Mouse (Mus musculus) midbrain, embryonic 12.5 days (tissue): ENCODE results near the gene Mlec. TPM values are rescaled to one million over a fixed set of nuclear protein-coding genes. Genes with fewer than 3 reads are reported as not detected.

Experiments
- ATAC-seq: fragments of 200-750 bp; cut with Nextera tagmentation; 2 replicates; pipeline ENCODE4 v1.8.0; 2017; ENCODE audit warnings: low read depth, moderate TSS enrichment, moderate library complexity; ENCODE audit not compliant: low FRiP score
- H3K27ac ChIP-seq: fragments of 300-500 bp; sonication (generic); replicated peaks from 2 replicates; pipeline ENCODE4 v1.5.1; 2016; ENCODE audit warnings: mild to moderate bottlenecking
- H3K27me3 ChIP-seq: fragments of 300-500 bp; sonication (generic); 2 replicates; pipeline ENCODE4 v1.6.1; 2016; ENCODE audit warnings: mild to moderate bottlenecking
- H3K36me3 ChIP-seq: fragments of 300-500 bp; sonication (generic); 2 replicates; pipeline ENCODE4 v1.6.1; 2016
- H3K4me1 ChIP-seq: fragments of 300-500 bp; sonication (generic); 2 replicates; pipeline ENCODE4 v1.6.1; 2016
- H3K4me2 ChIP-seq: fragments of 300-500 bp; sonication (generic); replicated peaks from 2 replicates; pipeline ENCODE4 v1.6.1; 2016; ENCODE audit warnings: mild to moderate bottlenecking, moderate library complexity
- H3K4me3 ChIP-seq: fragments of 300-500 bp; sonication (generic); 2 replicates; pipeline ENCODE4 v1.5.1; 2016; ENCODE audit warnings: mild to moderate bottlenecking
- H3K9ac ChIP-seq: fragments of 300-500 bp; sonication (generic); replicated peaks from 2 replicates; pipeline ENCODE4 v1.6.1; 2016; ENCODE audit warnings: mild to moderate bottlenecking, moderate library complexity
- H3K9me3 ChIP-seq: fragments of 300-500 bp; sonication (generic); 2 replicates; pipeline ENCODE4 v1.6.1; 2016; ENCODE audit warnings: mild to moderate bottlenecking
- WGBS: fragments of 180-500 bp; shearing (Covaris S2); methylation state at CpG from one replicate; pipeline ENCODE4 v1.1.7; 2016; 5-methylcytosine and 5-hydroxymethylcytosine counted together
- polyA plus RNA-seq: library from polyadenylated mRNA; unstranded; fragments of >200 nt; fragmentation: Nextera tagmentation; extraction: Ambion mirVana; gene quantifications from 2 replicates; pipeline ENCODE4 v1.2.1, GENCODE M21; 2016

Gene Mlec
- 50.0 and 57.1 TPM in 2 replicates for polyA plus RNA-seq

GRCm38 (mm10) chr5:115158040-115158983 is at the start of gene Mlec:
Gene Mlec, minus strand, starts transcription at chr5:115158179.
- Histone ChIP-seq H3K4me2 (peak within 1 kb of the TSS; percentile 92), H3K4me3 (peak within 1 kb of the TSS; percentile 96), H3K4me1 (peaks cover 36% of the 10 kb centered on the region), H3K27me3 (no peaks in the 10 kb centered on the region), H3K9me3 (no peaks in the 10 kb centered on the region), H3K36me3 (0 out of 2 replicates have a peak, but pooled peaks cover 3% of the 10 kb centered on the region), H3K27ac (peak within 1 kb of the TSS; percentile 93), H3K9ac (peak within 1 kb of the TSS; percentile 98)
- under 1% methylated on average over 75 of the region's 78 CpGs for WGBS
- peak; percentile 96 for ATAC-seq

DNA sequence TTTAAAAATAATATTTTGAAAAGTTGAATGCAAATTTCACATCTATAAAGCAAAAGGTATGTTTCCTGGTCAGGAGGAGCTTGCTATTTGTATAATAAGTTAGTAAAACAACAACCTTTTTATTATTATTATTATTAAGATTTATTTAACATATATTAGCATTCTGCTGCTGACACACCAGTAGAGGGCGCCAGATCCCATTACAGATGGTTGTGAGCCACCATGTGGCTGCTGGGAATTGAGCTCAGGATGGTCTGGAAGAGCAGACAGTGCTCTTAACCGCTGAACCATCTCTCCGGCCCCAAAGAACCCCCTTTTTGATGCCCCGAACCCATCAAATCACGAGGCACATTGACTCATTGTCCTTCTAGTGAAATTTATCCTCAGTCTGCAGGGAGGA is 49.3 kb upstream of the Mlec start:
- H3K4me2 ChIP-seq, result no peak overlapping the region
- ATAC-seq, result no peak
- no peaks in the 10 kb centered on the region for H3K36me3 ChIP-seq
- H3K27ac ChIP-seq, result no peak overlapping the region
- peaks cover 20% of the 10 kb centered on the region for H3K4me1 ChIP-seq
- H3K4me3 ChIP-seq, result no peak overlapping the region
- WGBS, result 60% methylated on average over 5 of the region's 5 CpGs
- H3K27me3 ChIP-seq, result peaks cover 39% of the 10 kb centered on the region
- no peak overlapping the region for H3K9ac ChIP-seq
- H3K9me3 ChIP-seq, result no peaks in the 10 kb centered on the region

DNA sequence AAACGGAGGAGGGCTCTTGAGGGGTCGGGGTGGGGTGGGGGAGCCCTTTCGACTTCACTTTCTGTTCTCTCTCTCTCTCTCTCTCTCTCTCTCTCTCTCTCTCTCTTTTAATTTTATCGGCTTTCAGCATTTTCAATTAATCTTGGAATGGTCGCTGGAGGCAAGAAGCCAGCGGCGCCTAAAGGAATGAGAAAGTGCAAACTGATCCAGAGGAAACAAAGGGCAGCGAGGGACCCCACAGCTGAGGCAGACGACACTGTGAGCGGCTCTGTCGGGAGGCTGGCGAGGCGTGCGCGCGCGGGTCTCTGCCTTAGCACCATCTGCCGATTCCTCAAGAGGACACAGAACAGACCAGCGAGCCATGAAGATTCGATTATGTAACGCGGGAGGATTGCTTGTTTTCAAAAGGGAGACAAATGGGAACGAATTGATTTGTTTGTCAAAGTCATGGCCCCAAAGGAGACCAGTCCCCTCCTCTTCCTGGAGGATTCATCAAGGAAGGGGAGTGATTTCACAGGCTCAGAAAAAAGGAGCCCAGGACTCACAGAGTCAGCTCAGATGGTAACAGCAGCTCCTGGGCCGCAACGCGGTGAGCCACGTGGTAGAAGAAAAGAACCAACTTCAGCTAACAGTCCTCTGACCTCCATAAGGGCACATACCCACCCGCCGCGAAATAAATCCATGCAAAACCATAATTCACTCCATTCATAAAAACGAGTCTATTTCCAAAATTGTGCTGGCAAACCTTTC is 46.8 kb upstream of the Mlec start:
- WGBS, result 3% methylated on average over 31 of the region's 31 CpGs
- peaks cover 20% of the 10 kb centered on the region for H3K4me1 ChIP-seq
- peak overlapping the region; percentile 51 for H3K4me2 ChIP-seq
- ATAC-seq, result peak; percentile 95; the same call in 1 of the 2 replicates
- H3K9me3 ChIP-seq, result no peaks in the 10 kb centered on the region
- peak overlapping the region; percentile 46 for H3K9ac ChIP-seq
- H3K27ac ChIP-seq, result peak overlapping the region; percentile 63
- H3K27me3 ChIP-seq, result peaks cover 31% of the 10 kb centered on the region
- H3K36me3 ChIP-seq, result no peaks in the 10 kb centered on the region
- peak overlapping the region; percentile 23 for H3K4me3 ChIP-seq

DNA sequence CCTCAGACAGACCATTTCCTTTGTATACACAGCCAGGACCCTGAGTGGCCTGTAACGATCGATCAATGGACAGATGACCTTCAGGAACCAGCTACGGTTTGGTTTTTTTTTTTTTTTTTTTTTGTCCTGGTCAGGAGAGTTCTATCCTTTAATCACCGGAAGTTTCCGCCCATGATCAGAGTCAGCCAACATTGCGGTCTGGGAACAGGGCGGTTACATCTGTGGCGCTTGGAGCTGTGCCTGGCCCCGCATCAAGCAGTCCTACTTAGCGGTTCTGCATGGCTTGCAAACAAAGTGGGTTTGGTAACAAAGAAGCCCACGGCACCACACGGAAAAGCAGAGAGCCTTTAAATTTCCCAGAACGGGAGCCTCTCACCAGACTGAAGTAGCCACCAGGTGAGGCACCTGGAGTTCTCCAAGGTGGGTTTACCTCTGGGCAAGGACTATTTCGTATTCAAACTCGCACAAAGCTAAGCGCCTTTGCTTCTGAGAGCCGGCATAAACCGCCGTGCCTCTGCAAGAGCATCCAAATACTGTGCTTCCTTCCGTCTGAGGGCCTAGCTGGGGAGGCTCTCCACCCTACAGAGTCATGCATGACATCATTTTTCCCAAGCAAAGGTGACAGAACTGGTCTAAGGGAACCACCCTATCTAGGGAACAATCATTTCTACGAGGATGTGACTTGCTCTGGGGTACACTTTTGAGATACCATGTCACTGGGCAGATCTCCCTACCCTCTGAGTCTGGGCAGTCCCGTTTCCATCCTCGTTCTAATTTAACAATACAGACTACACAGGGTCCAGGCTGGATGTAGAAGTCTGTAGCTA is 46.0 kb upstream of the Mlec start:
- peaks cover 20% of the 10 kb centered on the region for H3K4me1 ChIP-seq

DNA sequence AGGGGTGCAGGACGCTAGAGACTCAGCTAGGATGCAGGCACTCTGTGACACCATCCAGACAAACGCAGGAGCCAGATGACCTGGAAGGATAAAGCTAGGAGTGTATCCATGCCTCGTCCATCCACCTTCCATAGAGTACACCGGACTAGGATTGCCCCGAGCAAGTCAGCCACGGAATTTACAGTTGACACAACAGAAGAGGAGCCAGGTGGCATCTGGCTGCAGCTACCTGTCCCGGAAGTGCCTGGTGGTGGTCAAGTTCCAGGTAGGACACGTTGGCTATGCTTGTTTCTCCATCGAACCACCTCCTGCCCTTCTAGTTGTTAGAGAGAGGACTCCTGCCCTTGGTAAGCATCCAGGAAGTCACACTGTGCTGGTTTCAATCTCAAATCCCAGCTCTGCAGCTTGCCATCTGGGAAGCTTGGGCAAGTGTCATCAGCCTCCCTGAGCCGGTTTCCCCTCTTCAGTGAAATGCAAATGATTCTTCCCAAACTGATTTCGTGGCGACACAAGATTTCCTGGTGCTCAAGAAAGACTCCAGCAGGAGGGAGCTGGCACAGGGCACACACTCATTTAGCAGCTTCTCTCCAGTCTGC is 36.7 kb upstream of the Mlec start:
- H3K27ac ChIP-seq, result no peak overlapping the region
- ATAC-seq, result peak; percentile 49; the same call in 1 of the 2 replicates
- H3K4me2 ChIP-seq, result peak overlapping the region; percentile 100
- H3K9me3 ChIP-seq, result no peaks in the 10 kb centered on the region
- H3K4me3 ChIP-seq, result peak overlapping the region; percentile 71
- peak overlapping the region; percentile 73; the same call in 1 of the 2 replicates for H3K9ac ChIP-seq
- peaks cover 84% of the 10 kb centered on the region for H3K27me3 ChIP-seq
- 5% methylated on average over 12 of the region's 12 CpGs for WGBS
- peaks cover 30% of the 10 kb centered on the region for H3K4me1 ChIP-seq
- H3K36me3 ChIP-seq, result no peaks in the 10 kb centered on the region

More for the DNA sequence above, 46.0 kb upstream of the Mlec start:
- H3K36me3 ChIP-seq, result no peaks in the 10 kb centered on the region
- H3K9ac ChIP-seq, result peak overlapping the region; percentile 46
- H3K4me3 ChIP-seq, result peak overlapping the region; percentile 23
- peak overlapping the region; percentile 63 for H3K27ac ChIP-seq
- WGBS, result 10% methylated on average over 23 of the region's 23 CpGs
- peak overlapping the region; percentile 51 for H3K4me2 ChIP-seq
- H3K27me3 ChIP-seq, result peaks cover 31% of the 10 kb centered on the region
- ATAC-seq, result peak; percentile 78
- no peaks in the 10 kb centered on the region for H3K9me3 ChIP-seq

GRCm38 (mm10) chr5:115193669-115194625 is 36.0 kb upstream of the Mlec start, which contains the start of gene Cabp1:
Gene Cabp1, minus strand, starts transcription at chr5:115194381.
- Histone ChIP-seq H3K4me1 (peaks cover 30% of the 10 kb centered on the region), H3K27ac (0 out of 2 replicates have a peak within 1 kb of the TSS, but pooled peaks have one; percentile 35), H3K9me3 (no peaks in the 10 kb centered on the region), H3K9ac (peak within 1 kb of the TSS; percentile 73), H3K4me3 (peak within 1 kb of the TSS; percentile 71), H3K27me3 (peaks cover 91% of the 10 kb centered on the region), H3K4me2 (peak within 1 kb of the TSS; percentile 100), H3K36me3 (no peaks in the 10 kb centered on the region)
- peak; percentile 47 for ATAC-seq
- WGBS, result 1% methylated on average over 98 of the region's 116 CpGs

- peaks cover 30% of the 10 kb centered on the region for H3K4me1 ChIP-seq
- H3K36me3 ChIP-seq, result no peaks in the 10 kb centered on the region
- H3K27me3 ChIP-seq, result peaks cover 93% of the 10 kb centered on the region
Observed at GRCm38 (mm10) chr5:115193226-115193625, 35.2 kb upstream of the Mlec start.

DNA sequence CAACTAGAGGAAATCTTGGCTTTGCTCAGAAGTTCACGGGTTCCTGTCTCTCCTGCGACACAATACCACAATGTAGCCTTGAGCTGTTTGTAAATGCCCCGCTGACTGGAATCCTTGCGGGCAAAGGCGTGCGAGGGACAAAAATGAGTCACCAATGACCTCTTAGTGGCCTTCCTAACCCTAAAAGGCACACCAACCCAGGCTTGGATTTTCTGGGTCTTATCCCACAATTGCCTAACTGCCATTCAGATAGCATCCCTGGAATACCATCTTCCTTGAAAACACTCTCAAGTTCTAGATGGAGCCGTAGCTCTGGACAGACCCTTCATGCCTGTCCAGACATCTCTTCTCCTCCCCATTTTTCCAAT is 34.8 kb upstream of the Mlec start:
- 13% methylated on average over 7 of the region's 7 CpGs for WGBS
- H3K36me3 ChIP-seq, result no peaks in the 10 kb centered on the region
- no peaks in the 10 kb centered on the region for H3K9me3 ChIP-seq
- peak overlapping the region; percentile 71 for H3K4me3 ChIP-seq
- H3K4me1 ChIP-seq, result peaks cover 31% of the 10 kb centered on the region
- no peak overlapping the region for H3K27ac ChIP-seq
- H3K27me3 ChIP-seq, result peaks cover 94% of the 10 kb centered on the region
- H3K4me2 ChIP-seq, result peak overlapping the region; percentile 100
- ATAC-seq, result no peak
- H3K9ac ChIP-seq, result peak overlapping the region; percentile 73; the same call in 1 of the 2 replicates

More at GRCm38 (mm10) chr5:115193226-115193625, 35.2 kb upstream of the Mlec start:
- WGBS, result under 1% methylated on average over 34 of the region's 34 CpGs
- peak overlapping the region; percentile 73 for H3K9ac ChIP-seq
- no peak overlapping the region for H3K27ac ChIP-seq
- H3K4me3 ChIP-seq, result peak overlapping the region; percentile 71
- no peak for ATAC-seq
- no peaks in the 10 kb centered on the region for H3K9me3 ChIP-seq
- H3K4me2 ChIP-seq, result peak overlapping the region; percentile 100

DNA sequence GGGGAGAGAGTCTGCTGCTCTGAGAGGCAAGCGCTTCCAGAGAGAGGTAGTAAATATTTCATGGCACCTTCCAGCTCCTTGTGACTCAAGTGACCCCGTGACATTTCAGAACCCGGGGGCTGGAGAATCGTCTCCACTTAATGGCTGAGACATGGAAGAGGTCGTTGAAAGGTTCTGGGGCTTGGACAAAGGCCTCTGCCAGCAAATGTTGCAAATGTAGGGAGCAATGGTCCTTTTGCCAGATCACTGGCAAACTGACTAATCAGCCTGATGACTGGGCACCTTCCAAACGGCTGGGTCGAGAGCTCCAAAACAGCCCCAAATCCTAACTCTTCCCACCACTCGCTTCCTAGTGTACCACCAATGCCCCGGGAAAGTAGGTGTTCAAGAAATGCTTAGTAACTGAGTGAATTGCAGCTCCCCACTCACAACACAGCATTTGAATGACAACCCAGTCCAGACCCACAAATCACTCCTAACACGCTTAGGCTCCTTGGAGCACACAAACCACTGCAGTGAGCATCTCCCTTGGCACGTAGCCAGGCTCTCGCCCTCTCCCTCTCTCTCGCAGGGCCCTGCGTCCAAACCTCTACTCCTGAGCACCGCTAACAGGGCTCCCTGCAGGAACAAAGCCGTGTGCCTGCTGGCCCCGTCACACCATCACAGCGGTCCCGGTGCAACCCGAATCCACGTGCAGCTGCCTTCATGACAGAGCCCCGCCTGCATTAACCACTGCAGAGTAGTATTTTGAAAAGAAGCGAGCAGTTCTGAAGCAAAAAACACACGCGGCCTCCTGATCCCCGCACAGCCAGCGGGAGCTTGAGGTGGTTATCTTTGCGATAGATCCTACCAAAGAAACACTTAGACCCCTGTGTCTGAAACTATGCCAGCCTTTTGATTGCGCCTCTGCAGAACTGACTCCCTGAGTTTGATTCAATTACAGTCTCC is 34.2 kb upstream of the Mlec start:
- H3K4me2 ChIP-seq, result peak overlapping the region; percentile 100
- no peak overlapping the region for H3K9ac ChIP-seq
- H3K4me3 ChIP-seq, result peak overlapping the region; percentile 71
- no peak overlapping the region for H3K27ac ChIP-seq
- no peaks in the 10 kb centered on the region for H3K36me3 ChIP-seq
- 8% methylated on average over 29 of the region's 29 CpGs for WGBS
- H3K27me3 ChIP-seq, result peaks cover 97% of the 10 kb centered on the region
- no peaks in the 10 kb centered on the region for H3K9me3 ChIP-seq
- H3K4me1 ChIP-seq, result peaks cover 36% of the 10 kb centered on the region
- no peak for ATAC-seq
